Mouse (Mus musculus) adrenal gland, postnatal 4 days (tissue): Measurements from ENCODE around the gene Cops7b. TPM values are rescaled to one million over a fixed set of nuclear protein-coding genes. Genes with fewer than 3 reads are reported as not detected.

Source experiments
- DNase-seq, 2 experiments: peaks; one replicate each; pipeline ENCODE4 v3.0.0; 2021 to 2022; ENCODE audit warnings: low spot score in 2 of 2, mixed read lengths in 2 of 2
- total RNA-seq, 2 experiments: library from RNA; stranded (reverse); gene quantifications; 2 replicates each; pipeline ENCODE4 v1.2.3; 2021

Cops7b gene
- total RNA-seq, 2 experiments from 2014 or later: 22.2 to 24.2 TPM

- DNase-seq: no peak
These were observed 12.6 kb downstream of the Cops7b start for GRCm38 (mm10) chr1:86595315-86595714.

GRCm38 (mm10) chr1:86596512-86596911 lies 13.8 kb downstream of the Cops7b start:
- DNase-seq: no peak

GRCm38 (mm10) chr1:86598516-86598915 lies 15.8 kb downstream of the Cops7b start:
- DNase-seq: no peak

GRCm38 (mm10) chr1:86600117-86600516 lies 17.4 kb downstream of the Cops7b start:
- no peak for DNase-seq

- DNase-seq: no peak
These were observed 28.2 kb downstream of the Cops7b start for GRCm38 (mm10) chr1:86610954-86611353.

- DNase-seq: no peak
These were observed 29.4 kb downstream of the Cops7b start for GRCm38 (mm10) chr1:86612081-86612480.

- DNase-seq: no peak
These were observed 31.6 kb downstream of the Cops7b start for GRCm38 (mm10) chr1:86614269-86614668.

GRCm38 (mm10) chr1:86618454-86619125 lies 35.9 kb downstream of the Cops7b start:
- DNase-seq: peak in 1 of 2 experiments; percentile 44

- DNase-seq: no peak
These were observed 39.6 kb downstream of the Cops7b start for GRCm38 (mm10) chr1:86622296-86622695.

- no peak for DNase-seq
These were observed 40.6 kb downstream of the Cops7b start for GRCm38 (mm10) chr1:86623001-86624000.

GRCm38 (mm10) chr1:86628270-86628669 lies 45.6 kb downstream of the Cops7b start:
- DNase-seq: no peak

GRCm38 (mm10) chr1:86629936-86630335 lies 47.2 kb downstream of the Cops7b start:
- no peak for DNase-seq

GRCm38 (mm10) chr1:86630527-86630926 lies 47.8 kb downstream of the Cops7b start:
- no peak for DNase-seq

GRCm38 (mm10) chr1:86632732-86633380 lies 50.2 kb downstream of the Cops7b start:
- no peak for DNase-seq

- DNase-seq: no peak
These were observed 50.7 kb downstream of the Cops7b start for GRCm38 (mm10) chr1:86633434-86633833.

GRCm38 (mm10) chr1:86633840-86634750 lies 51.4 kb downstream of the Cops7b start:
- no peak for DNase-seq

GRCm38 (mm10) chr1:86634751-86635359 lies 52.2 kb downstream of the Cops7b start:
- DNase-seq: no peak

GRCm38 (mm10) chr1:86643101-86643809 lies 60.6 kb downstream of the Cops7b start:
- DNase-seq: no peak

- no peak for DNase-seq
These were observed 64.8 kb downstream of the Cops7b start for GRCm38 (mm10) chr1:86647517-86647916.
